Mouse (Mus musculus) heart, adult 9 months (tissue): Measurements from ENCODE around the gene Rnf213.

Experiments
- DNase-seq, 2 experiments: peaks; one replicate each; pipeline ENCODE4 v3.0.0; 2022; ENCODE audit warnings: low spot score in 2 of 2

Gene Rnf213

GRCm38 (mm10) chr11:119435880-119436872 is 43.3 kb downstream of the Rnf213 start:
- no peak for DNase-seq

GRCm38 (mm10) chr11:119438776-119439175 is 45.9 kb downstream of the Rnf213 start:
- no peak for DNase-seq

GRCm38 (mm10) chr11:119442199-119442598 is 49.3 kb downstream of the Rnf213 start:
- DNase-seq, result no peak

GRCm38 (mm10) chr11:119443442-119443841 is 50.5 kb downstream of the Rnf213 start:
- DNase-seq, result no peak

- DNase-seq, result no peak
These were observed 63.2 kb downstream of the Rnf213 start for GRCm38 (mm10) chr11:119456097-119456496.

GRCm38 (mm10) chr11:119477876-119478275 is 85.0 kb downstream of the Rnf213 start:
- DNase-seq, result no peak

GRCm38 (mm10) chr11:119490861-119491689 is 98.2 kb downstream of the Rnf213 start, which contains the start of gene Endov:
Gene Endov (plus strand): TSS chr11:119491347.
- DNase-seq, result peak; percentile 93 to 97

GRCm38 (mm10) chr11:119491690-119492087 is 98.8 kb downstream of the Rnf213 start:
- no peak for DNase-seq

GRCm38 (mm10) chr11:119492830-119493229 is 99.9 kb downstream of the Rnf213 start:
- no peak for DNase-seq

- no peak for DNase-seq
These were observed 100.6 kb downstream of the Rnf213 start for GRCm38 (mm10) chr11:119493516-119493915.

GRCm38 (mm10) chr11:119496147-119496546 is 103.2 kb downstream of the Rnf213 start:
- DNase-seq, result no peak

- no peak for DNase-seq
These were observed 104.6 kb downstream of the Rnf213 start for GRCm38 (mm10) chr11:119497451-119497850.

- no peak for DNase-seq
These were observed 106.4 kb downstream of the Rnf213 start for GRCm38 (mm10) chr11:119499297-119499696.

- DNase-seq, result no peak
These were observed 107.1 kb downstream of the Rnf213 start for GRCm38 (mm10) chr11:119500011-119500410.

- DNase-seq, result peak; percentile 31 to 50
These were observed 110.8 kb downstream of the Rnf213 start for GRCm38 (mm10) chr11:119503675-119504074.

GRCm38 (mm10) chr11:119506386-119506785 is 113.5 kb downstream of the Rnf213 start:
- no peak for DNase-seq

GRCm38 (mm10) chr11:119507772-119508171 is 114.9 kb downstream of the Rnf213 start:
- no peak for DNase-seq

GRCm38 (mm10) chr11:119509165-119509776 is 116.4 kb downstream of the Rnf213 start:
- no peak for DNase-seq

GRCm38 (mm10) chr11:119513038-119513659 is 120.2 kb downstream of the Rnf213 start:
- no peak for DNase-seq

- no peak for DNase-seq
These were observed 121.4 kb downstream of the Rnf213 start for GRCm38 (mm10) chr11:119514108-119514860.
